Mouse (Mus musculus): ENCODE data around the gene Kif14. TPM values are rescaled to one million over a fixed set of nuclear protein-coding genes. Genes with fewer than 3 reads are reported as not detected.

Kif14 gene
- total and polyA plus RNA-seq, 3 experiments = 6.5 to 15.8 TPM; not detected in 1

GRCm38 (mm10) chr1:136559284-136559683 lies 93.1 kb downstream of the Kif14 start:
- no peaks in the 10 kb centered on the region for H3K9me3 ChIP-seq (replicated peaks; ENCODE audit: insufficient read depth, low read length)
- no peak overlapping the region for H3K9ac ChIP-seq (ENCODE audit: control insufficient read depth, low read depth, low read length, poor library complexity, severe bottlenecking)
- no peaks in the 10 kb centered on the region; a peak in 1 of 4 replicates for H3K27me3 ChIP-seq (ENCODE audit: control insufficient read depth in 1 of 2, insufficient read depth in 2 of 2, low read length in 2 of 2)
- no peak for TF ChIP-seq E2F4 (IDR thresholded peaks at IDR 0.05; ENCODE audit: borderline replicate concordance, low read depth, low read length)
- TF ChIP-seq GABPA (IDR thresholded peaks at IDR 0.05; ENCODE audit: low read depth, low read length) = no peak
- TF ChIP-seq ZMIZ1 (IDR thresholded peaks at IDR 0.05; ENCODE audit: low read depth, low read length) = no peak
- TF ChIP-seq MAX (IDR thresholded peaks at IDR 0.05; ENCODE audit: low read length) = no peak
- TF ChIP-seq TCF12 (IDR thresholded peaks at IDR 0.05; ENCODE audit: low read depth, low read length) = no peak
- no peak for TF ChIP-seq GATA1 (IDR thresholded peaks at IDR 0.05; ENCODE audit: low read depth, low read length)
- no peak for TF ChIP-seq ZC3H11A (IDR thresholded peaks at IDR 0.05; ENCODE audit: low read depth, low read length)
- TF ChIP-seq EP300 (IDR thresholded peaks at IDR 0.05; ENCODE audit: low read depth in 1 of 2, low read length in 2 of 2) = no peak
- no peak for TF ChIP-seq POLR2AphosphoS5 (IDR thresholded peaks at IDR 0.05; ENCODE audit: borderline replicate concordance, low read depth, low read length)
- TF ChIP-seq ETS1 (IDR thresholded peaks at IDR 0.05; ENCODE audit: low read depth, low read length) = no peak
- no peak for TF ChIP-seq JUND (IDR thresholded peaks at IDR 0.05; ENCODE audit: low read depth, low read length)
- TF ChIP-seq NRF1 (IDR thresholded peaks at IDR 0.05; ENCODE audit: insufficient read depth, low read depth, low read length, poor library complexity, severe bottlenecking) = no peak
- TF ChIP-seq TAL1 (IDR thresholded peaks at IDR 0.05; ENCODE audit: low read length) = no peak
- H3K79me2 ChIP-seq (ENCODE audit: control insufficient read depth, insufficient read depth, low read length, poor library complexity) = no peaks in the 10 kb centered on the region
- H3K4me1 ChIP-seq (ENCODE audit: control insufficient read depth in 1 of 2, insufficient read depth in 2 of 2, low read length in 2 of 2) = no peaks in the 10 kb centered on the region
- H3K27ac ChIP-seq (ENCODE audit: control insufficient read depth, low read depth, low read length) = no peak overlapping the region
- no peak for DNase-seq (ENCODE audit: low read depth, low spot score)
- H3K4me3 ChIP-seq (ENCODE audit: control insufficient read depth in 1 of 2, insufficient read depth in 1 of 2, low read depth in 2 of 2, low read length in 2 of 2) = no peak overlapping the region
- H3K36me3 ChIP-seq (ENCODE audit: control insufficient read depth in 1 of 2, insufficient read depth in 2 of 2, low read length in 2 of 2) = no peaks in the 10 kb centered on the region

GRCm38 (mm10) chr1:136559774-136560173 lies 93.6 kb downstream of the Kif14 start:
- Histone ChIP-seq H3K9me3 (replicated peaks; ENCODE audit: insufficient read depth, low read length) (no peaks in the 10 kb centered on the region), H3K4me1 (ENCODE audit: control insufficient read depth in 1 of 2, insufficient read depth in 2 of 2, low read length in 2 of 2) (no peaks in the 10 kb centered on the region), H3K9ac (ENCODE audit: control insufficient read depth, low read depth, low read length, poor library complexity, severe bottlenecking) (no peak overlapping the region), H3K36me3 (ENCODE audit: control insufficient read depth in 1 of 2, insufficient read depth in 2 of 2, low read length in 2 of 2) (no peaks in the 10 kb centered on the region), H3K4me3 (ENCODE audit: control insufficient read depth in 1 of 2, insufficient read depth in 1 of 2, low read depth in 2 of 2, low read length in 2 of 2) (no peak overlapping the region), H3K27me3 (ENCODE audit: control insufficient read depth in 1 of 2, insufficient read depth in 2 of 2, low read length in 2 of 2) (no peaks in the 10 kb centered on the region; a peak in 1 of 4 replicates), H3K79me2 (ENCODE audit: control insufficient read depth, insufficient read depth, low read length, poor library complexity) (no peaks in the 10 kb centered on the region), H3K27ac (ENCODE audit: control insufficient read depth, low read depth, low read length) (no peak overlapping the region)
- TF ChIP-seq SMC3 (IDR thresholded peaks at IDR 0.05; ENCODE audit: low read depth, low read length) = no peak
- TF ChIP-seq SIN3A (IDR thresholded peaks at IDR 0.05; ENCODE audit: low read length) = no peak
- no peak for TF ChIP-seq MXI1 (IDR thresholded peaks at IDR 0.05; ENCODE audit: low read depth, low read length)
- TF ChIP-seq RAD21 (IDR thresholded peaks at IDR 0.05; ENCODE audit: low read depth, low read length) = no peak
- no peak for TF ChIP-seq CHD1 (IDR thresholded peaks at IDR 0.05; ENCODE audit: low read depth, low read length)
- no peak for TF ChIP-seq USF2 (IDR thresholded peaks at IDR 0.05; ENCODE audit: borderline replicate concordance in 1 of 2, insufficient read depth in 1 of 2, low read depth in 1 of 2, low read length in 2 of 2)
- no peak for TF ChIP-seq GATA1 (IDR thresholded peaks at IDR 0.05; ENCODE audit: low read depth, low read length)
- no peak for TF ChIP-seq UBTF (IDR thresholded peaks at IDR 0.05; ENCODE audit: borderline replicate concordance, insufficient read depth, low read depth, low read length)
- TF ChIP-seq EP300 (IDR thresholded peaks at IDR 0.05; ENCODE audit: low read depth in 1 of 2, low read length in 2 of 2) = no peak
- DNase-seq (ENCODE audit: low read depth, low spot score) = no peak
